Mouse (Mus musculus) left cerebral cortex, adult 11 months (tissue): ENCODE measurements around the gene Thumpd2.

Experiments used
- DNase-seq: peaks from one replicate; pipeline ENCODE4 v3.0.0; 2022; ENCODE audit warnings: low spot score

Thumpd2 gene

DNA sequence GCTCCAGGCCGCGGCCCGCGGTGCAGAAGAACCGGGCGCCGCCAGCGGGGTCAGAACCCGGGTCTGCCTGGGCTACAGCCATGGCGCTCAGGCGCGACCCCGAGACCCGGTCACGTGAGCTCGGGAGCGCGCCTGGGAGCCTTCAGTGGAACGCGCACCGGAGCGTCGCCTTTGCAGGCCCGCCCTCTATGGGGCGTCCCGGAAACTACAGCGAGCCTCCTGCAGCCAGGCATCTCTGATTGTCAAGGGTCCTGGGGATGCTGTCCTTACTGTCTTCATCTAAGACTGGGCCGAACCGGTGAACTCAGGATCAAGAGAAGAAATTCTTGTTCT, at the start of gene Thumpd2:
Gene Thumpd2 (minus strand): TSS at position 104 of the 333 bp plus-strand sequence.
- DNase-seq, result peak; percentile 78

DNA sequence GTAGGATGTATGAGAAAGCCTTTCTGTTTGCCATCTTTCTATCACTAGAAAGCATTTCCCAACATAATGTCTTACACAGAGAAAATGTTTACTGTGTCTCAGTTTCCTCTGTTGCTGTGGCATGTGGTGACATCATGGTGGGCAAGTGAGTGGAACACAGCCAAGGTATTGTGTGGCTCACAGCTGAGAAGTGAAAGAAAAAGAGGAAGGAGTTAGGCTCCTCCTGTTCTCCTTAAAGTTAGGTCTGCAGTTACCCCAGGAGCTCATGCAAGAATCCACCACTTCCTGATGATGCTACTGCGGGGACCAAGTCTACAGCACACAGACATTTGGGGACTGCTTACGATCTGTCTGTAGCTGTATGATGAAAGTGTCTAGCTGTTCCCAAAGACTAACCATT, 39.4 kb upstream of the Thumpd2 start:
- peak; percentile 17 for DNase-seq

DNA sequence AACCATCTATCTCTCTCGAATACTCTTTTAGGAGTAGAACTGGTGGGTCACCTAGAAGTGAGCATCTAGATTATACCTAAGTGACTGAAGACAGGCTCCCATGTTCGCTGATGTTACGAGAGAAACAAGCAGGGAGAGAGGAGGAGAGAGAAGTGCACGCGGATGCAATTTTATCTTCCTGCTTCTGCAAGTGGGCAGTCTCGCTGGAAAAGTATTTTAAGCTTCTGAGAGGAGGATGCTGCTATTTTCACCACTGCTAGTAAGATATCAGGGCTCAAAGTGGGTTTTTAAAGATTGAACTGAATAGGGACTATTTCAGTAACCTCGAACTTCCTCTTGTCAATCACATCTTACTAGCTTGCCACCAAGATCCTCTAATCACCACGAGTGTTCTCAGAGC, 38.0 kb upstream of the Thumpd2 start:
- DNase-seq, result peak; percentile 32

DNA sequence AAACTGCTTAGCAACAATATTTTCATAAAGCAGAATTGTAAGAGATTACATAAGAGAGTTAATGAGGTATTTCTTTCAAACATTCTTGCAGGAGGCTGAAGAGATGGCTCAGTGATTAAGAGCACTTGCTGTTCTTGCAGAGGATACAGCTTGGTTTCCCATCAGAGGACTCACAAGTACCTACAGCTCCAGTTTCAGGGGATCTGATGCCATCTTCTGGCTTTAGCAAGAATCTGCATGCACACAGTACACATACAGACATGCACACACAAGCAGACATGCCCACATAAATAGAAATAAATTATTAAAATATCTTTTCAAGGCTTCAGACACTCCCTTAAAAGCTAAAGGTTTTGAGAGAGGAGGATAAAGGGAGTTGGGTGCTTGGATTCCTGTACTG, 33.6 kb upstream of the Thumpd2 start:
- no peak for DNase-seq

DNA sequence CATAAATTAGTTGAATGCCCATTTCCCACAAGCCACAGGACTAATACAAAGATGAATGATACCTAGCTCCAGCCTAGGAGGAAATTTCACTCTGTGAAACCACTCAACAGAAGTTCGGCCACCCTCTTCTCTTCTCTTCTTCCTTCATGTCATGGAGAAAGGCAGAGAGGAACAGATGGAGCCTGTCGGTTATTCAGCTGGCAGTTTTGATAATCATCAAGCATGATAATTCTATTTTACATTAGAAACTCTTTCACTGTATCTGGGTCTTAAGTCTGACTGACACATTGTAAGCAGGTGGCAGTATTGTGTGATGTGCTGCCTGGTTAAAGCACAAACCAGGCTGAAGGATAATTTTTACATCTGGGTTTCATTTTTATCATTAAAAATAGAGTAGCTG, 31.6 kb upstream of the Thumpd2 start:
- no peak for DNase-seq

DNA sequence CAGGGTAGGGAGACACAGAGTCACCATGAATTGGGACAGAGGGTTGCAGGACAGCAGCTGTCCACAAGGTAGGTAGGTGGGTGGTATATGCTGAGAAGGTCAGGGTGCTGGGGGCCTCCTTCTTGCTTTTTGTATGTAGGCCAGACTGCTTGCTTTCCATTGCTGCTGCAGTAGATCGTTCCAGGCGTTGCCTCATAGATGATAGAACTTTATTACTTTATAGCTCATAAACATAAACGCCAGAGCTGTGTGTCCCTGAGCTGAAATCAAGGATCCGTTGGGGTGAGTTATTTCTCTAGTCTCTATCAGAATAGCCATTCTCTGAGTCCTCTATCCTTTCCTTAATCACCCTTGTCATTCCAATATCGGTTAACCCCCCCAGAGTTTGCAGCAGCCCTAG, 27.9 kb upstream of the Thumpd2 start:
- DNase-seq, result no peak

DNA sequence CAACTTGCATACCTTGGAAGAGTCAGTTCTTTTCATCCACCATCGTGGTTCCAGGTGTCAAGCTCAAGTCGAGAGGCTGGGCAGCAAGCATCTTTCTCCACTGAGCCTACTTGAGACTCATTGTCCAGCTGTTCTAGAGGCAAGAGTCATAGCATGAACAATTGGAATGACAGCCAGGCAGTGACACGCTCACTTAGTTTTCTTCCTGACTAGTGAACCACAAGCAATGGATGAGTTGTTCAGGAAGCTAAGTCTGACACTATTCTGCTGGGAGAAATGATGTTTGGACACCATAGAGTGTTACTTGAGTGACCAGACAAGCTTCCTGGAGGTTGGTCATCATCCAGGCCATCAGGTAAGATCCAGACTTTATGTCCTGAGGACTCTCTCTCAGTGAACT, 24.0 kb upstream of the Thumpd2 start:
- no peak for DNase-seq

DNA sequence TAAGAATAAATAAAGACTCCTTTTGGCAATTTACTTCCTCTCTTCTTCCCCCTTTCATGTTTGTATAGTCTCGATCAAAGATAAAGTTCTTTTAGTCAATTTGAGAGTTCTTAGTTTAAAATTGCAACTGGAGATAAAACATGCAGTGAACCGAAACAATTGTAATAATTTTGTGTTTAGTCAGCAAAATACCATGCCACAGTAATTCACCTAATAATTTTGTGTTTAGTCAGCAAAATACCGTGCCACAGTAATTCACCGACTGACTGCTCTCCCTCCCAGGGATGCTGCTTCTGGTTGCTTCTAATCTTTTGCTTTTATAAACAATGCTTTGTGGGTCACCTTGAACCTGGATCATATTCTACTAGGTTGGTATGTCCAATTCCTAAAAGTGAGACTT, 22.9 kb upstream of the Thumpd2 start:
- no peak for DNase-seq

DNA sequence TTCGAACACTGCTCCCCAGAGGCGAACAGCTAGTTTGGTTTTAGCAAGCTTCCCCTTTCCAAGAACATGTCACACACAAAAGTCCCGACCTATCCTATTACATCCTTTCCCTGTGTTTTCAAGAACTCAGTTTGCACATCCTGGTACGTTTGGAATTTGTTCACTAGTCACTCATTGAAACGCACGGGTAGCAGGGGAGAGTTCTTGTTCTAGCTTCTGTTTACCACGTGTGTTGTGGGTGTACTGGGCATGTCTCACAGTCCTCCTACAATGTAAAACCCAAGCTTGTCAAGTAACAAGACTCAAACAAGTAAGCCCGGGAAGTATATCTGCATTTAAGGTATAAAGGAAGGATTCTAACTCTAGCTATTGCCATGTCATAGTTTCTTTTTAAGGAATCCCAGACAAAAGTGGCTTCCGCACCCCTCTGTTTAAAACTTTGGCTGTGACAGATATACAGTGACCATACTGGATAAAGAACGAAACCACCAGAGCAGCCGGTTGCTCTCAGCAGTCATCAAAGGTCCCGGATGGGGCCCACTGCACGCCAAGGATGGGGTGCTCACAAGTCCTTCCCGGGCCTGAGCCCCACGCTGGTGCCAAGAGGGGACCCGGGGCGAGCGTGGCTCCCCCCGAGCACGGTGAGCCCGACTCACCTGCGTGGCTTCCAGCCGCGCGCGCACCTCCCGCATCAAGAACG, 453 bp downstream of the Thumpd2 start:
- peak; percentile 6 for DNase-seq

DNA sequence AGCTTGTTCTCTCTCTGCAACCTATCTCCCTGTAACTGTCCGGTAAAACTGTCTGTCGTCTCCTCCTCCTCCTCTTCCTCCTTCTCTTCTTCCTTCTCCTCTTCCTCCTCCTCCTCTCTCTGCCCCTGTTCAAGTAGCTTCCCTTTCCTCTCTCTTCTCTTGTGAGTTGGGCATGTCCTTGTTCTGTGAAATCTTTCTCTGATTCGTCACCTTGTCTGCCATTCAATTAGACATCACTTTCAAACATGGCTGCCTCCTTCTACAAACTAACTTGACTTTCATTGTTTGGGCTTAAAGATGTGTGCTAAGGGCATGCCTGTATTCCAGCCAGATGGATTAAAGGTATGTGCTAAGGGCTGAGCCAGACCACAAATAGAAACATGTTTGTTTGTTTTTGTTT, 1.5 kb downstream of the Thumpd2 start:
- no peak for DNase-seq

DNA sequence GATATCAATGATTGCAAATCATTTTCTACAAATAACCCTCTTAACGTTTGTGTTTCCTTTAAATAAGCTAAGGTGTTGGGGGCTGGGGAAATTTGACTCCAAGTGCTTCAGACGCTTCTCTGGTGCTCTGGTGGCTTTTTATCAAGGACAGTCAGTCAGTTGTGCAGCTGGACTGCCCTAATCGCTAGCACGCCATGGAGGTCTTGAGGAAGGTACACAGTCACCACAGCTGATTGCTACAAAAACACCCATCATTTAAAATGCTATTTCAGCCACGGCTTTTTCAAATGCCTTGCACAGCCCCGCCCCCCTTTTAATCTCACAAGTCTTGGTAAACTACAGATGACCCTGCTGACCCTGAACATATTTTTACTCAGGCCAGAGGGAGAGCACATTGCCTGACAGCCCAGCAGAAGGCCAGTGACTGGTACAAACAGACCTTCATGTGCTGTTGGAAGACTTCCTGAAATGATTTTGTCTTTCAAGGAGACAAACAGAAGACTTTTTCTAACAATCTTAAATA, 2.5 kb downstream of the Thumpd2 start:
- DNase-seq, result no peak

DNA sequence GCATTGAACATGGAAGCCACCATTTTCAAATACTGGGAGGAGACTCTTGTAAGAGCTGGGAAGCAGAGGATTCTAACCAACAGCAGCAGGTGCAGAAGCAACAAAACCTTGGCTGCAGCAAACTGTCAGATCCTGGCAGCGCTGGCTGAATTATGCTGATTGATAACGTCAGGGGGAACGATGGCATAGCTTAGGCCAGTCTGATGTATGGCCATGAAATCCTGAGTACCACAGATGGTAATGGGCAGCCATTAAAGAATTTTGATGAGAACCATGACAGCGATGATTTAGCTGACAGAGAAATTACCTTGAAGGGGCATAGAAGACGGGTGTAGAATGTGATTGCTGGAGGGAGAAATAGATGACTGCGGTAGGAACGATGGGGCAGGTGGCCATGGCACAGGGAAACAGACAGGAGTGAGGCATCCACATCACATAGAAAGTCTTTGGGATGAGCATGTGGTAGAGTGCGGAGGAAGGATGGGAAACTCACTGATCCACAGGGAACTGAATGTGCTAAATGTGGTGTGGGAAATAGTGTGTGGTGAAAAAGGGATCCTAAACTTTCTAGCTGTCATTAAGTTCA, 8.0 kb downstream of the Thumpd2 start:
- DNase-seq, result no peak

DNA sequence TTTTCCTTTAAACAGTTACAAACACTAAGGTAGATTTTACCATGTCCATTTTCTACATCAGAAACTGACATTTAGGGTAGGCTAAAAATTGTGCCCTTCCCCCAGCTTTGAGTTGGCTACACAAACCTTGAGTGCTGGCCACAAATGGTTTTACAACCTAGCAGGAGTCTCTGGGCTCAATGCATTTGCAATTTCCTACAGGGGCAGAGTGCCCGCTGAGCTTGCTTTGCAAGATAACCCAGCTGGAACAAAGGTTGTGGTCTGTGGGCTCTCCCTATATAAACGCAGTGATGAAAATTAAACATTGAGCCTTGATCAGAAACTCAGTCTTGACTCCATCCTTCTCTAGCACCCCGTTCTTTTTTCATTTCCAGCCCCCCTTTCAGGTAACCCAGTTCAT, 8.8 kb downstream of the Thumpd2 start:
- no peak for DNase-seq

DNA sequence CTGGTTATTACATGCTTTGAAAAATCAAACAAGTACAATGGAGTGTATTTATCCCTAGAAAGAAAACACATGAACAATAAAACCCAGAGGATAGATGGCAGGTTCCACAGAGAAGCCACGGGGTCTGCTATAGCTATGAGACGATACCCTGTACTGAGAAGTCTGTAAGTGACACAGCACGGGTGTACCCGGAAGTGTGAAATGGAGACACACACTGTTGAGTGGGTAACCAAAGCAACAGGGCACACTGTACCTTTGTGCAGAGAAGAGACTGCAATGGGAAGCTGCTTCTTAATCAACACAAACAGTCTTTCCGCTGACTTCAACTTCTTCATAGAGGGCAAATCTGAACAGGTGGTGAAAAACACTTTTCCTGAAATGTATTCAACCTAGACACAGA, 9.4 kb downstream of the Thumpd2 start:
- DNase-seq, result no peak

DNA sequence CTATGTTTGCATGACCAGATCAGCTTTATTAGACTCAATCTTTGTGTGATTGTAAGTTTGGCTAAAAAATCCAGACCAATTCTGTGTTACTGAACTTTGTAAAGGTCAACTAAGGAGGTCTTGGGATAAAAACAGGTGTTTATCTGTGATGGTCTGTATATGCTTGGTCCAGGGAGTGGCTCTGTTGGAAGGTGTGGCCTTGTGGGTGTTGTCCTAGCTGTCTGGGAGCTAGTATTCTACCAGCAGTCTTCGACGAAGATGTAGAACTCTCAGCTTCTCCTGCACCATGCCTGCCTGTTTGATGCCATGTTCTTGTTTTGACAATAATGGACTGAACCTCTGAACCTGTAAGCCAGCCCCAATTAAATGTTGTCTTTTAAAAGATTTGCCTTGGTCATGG, 11.6 kb downstream of the Thumpd2 start:
- DNase-seq, result no peak

DNA sequence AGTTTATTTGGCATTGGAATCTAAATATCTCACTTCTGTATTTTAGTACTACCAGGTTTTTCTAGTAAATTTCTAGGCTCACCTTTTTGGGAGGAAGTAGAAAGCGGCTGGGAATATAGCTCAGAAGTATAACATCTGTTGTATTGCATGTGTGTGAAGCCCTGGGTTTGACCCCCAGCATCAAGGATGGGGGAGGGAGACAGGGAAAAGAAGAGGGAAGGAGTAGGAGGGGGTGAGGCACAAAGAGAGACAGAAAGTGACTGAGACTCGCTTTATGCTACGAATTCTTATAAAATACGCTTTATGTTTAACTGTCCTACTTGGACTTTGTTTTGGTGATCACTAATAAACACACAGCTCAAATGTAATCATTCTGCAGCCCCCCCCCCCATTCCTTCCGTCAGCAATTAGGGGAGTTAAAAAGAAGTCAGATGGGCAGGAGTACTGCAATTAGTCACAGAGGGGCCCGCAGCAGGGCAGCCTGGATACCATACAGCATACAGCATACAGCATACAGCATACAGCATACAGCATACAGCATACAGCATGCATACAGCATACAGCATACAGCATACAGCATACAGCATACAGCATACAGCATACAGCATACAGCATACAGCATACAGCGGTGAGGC, 16.8 kb downstream of the Thumpd2 start:
- DNase-seq, result no peak

DNA sequence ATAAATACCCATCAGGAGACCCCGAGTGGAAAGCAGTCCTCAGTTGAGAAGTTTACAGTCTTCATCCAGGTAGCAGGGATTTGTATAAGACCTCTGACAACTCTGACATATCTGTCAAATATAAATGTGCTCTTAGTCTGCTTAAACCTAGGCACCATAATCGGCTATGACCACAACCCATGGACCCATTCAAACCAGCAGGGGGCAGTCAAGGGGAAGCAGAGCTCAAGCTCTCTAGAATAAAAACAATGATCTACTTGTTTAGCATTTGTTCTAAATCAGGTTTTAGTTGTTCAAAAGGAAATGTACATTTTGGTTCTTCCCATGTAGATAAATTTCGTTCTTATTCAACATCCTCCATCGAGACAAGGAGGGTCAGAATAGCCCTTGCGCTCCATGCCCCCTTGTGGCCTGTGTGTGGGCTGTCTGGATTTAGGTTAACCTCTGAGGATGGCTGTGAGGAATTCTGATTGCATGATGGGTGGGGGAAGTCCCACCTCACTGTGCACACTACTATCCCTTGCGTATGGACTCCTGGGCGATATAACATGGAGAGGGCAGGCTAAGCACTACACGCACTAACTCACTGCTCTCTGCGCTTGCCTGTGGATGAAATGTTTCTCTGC, 19.2 kb downstream of the Thumpd2 start:
- peak; percentile 24 for DNase-seq

DNA sequence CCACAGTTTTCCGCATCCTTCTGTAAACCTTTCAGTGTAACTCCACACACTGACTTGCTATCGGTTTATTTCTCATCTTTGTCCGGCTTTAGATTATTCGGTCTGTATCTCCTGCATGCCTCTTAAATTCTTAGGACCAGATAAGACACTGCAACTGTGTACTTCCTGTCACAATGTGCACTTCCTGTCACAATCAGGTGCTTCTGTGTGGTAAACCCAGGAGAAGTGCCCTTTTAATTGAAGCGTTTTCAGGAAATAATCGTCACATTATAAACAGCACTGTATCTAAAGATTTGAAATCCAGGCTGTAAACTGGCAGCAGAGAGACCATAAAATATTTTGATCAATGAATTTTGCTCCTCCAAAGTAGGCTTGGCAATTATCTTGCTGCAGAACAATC, 19.8 kb downstream of the Thumpd2 start:
- DNase-seq, result no peak

DNA sequence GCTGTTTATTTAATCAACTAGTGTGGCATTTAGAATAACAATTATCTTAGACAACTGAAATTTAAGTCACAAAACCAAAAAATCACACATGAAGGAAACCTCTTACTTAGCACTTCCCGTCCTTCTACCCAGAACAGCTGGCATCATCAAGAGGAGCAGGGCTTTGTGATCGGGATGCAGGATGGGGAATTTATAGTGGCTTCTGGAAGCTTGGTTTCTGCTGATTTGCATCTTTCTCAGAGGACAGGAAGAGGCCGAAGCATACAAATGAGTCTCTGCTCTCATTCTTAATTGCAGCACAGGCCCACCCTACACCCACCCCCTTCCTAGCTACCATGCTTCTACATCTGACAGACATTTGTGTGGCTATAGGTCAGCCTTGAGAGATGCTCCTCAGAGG, 20.5 kb downstream of the Thumpd2 start:
- DNase-seq, result no peak

DNA sequence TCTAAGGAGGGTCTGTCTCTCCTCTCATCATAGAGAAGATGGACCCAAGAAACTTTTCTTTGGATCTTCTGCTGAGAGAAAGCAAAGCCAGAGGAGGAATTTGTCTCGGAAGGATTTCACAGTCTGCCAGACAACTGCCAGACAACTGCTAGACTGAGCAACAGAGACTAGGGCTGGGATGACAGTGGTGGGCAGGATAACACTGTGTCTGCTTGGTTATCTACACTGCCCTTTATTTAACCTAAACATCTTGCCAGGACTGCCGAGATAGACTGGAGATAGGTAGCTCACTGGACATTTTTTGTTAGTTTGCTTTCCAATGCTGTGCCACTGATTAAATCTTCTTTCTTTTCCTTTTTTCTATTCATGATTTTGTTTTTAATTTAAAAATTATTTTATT, 23.2 kb downstream of the Thumpd2 start:
- DNase-seq, result no peak

DNA sequence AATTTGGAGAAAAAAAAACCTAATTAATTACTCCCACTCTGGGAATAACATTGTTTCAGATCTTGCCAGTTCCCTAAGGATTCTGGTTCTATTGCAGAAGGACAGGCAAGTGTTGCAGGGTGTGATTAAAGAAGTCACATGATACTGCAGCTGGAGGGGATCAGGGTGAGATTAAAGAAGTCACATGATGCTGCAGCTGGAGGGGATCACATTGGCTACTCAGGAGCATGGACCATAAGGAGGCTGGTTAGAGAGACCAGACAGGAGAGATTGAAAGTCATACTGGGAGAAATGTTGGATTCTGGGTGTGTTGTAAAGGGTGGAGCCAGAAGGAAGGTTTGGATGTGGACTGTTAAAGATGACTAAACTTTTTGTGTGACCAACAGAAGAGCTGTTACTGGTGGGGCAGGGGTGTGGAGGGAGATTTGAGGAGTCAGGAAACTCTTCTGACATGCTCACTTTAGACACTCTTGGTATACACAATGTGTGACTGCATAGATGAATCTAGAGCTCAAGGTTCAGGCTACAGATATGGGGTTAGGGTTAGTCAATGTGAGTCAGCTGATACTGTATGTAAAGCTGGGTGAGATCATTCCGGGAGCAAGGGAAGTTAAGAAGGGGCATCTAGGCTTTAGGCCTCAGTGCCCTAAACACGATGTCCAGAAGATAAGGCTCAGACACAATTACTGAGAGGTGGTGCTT, 26.0 kb downstream of the Thumpd2 start:
- DNase-seq, result no peak

DNA sequence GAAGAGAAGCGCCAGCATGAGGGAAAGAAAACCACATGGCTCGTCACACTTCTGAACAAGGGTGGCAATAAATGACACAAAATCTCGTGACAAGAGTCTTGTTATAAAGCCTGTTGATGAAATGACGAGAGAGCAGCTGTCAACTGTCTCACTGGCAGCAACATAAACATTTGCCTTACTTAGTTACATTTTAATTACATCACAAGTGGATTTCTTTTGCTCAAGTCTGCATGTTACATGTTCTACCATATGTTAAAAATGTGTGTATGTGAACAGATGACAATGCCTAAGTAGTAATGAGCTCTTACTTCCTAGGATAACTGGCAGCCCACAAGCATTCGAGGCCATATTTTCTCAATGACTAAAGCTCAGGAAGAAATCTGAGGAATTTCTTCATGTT, 29.5 kb downstream of the Thumpd2 start:
- no peak for DNase-seq

DNA sequence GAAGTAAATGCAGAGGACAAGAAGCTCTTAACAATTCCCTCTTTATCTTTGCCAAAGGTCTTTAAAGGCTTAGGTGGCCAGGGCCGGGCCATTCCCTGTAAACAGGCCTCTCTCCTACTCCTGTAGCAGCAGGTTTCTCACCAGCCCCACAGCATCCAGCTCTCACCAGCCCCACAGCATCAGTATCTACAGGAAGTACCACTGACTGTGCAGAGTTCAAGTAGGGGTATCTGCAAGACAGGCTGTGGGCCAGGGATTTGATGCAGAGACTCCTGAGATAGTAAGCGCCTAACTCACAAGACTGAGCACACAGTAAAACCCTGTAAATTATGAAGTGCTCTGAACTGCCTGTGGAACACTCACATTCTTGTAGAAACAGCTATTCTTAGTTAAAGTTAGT, 31.9 kb downstream of the Thumpd2 start:
- DNase-seq, result no peak
